Mouse (Mus musculus): ENCODE results near the gene Tas1r1.

The Tas1r1 gene

GRCm38 (mm10) chr4:152038225-152038984, at the start of gene Tas1r1:
Gene Tas1r1, minus strand, starts transcription at chr4:152038568.
- DNase-seq: no peak

- DNase-seq: no peak
These were observed 49.8 kb upstream of the Tas1r1 start for GRCm38 (mm10) chr4:152088133-152088532.

GRCm38 (mm10) chr4:152087211-152088081, 49.1 kb upstream of the Tas1r1 start:
- DNase-seq: no peak

- DNase-seq: peak; percentile 49 to 53
These were observed 48.3 kb upstream of the Tas1r1 start for GRCm38 (mm10) chr4:152086505-152087210.

GRCm38 (mm10) chr4:152084616-152085015, 46.2 kb upstream of the Tas1r1 start:
- no peak for DNase-seq

GRCm38 (mm10) chr4:152083611-152084220, 45.3 kb upstream of the Tas1r1 start:
- no peak for DNase-seq

GRCm38 (mm10) chr4:152079931-152080330, 41.6 kb upstream of the Tas1r1 start:
- no peak for DNase-seq

- DNase-seq: no peak
These were observed 40.9 kb upstream of the Tas1r1 start for GRCm38 (mm10) chr4:152079261-152079660.

- DNase-seq: no peak
These were observed 39.8 kb upstream of the Tas1r1 start for GRCm38 (mm10) chr4:152078105-152078530.

GRCm38 (mm10) chr4:152077191-152077590, 38.8 kb upstream of the Tas1r1 start:
- no peak for DNase-seq

- DNase-seq: no peak
These were observed 36.2 kb upstream of the Tas1r1 start for GRCm38 (mm10) chr4:152074548-152074947.

GRCm38 (mm10) chr4:152073715-152074114, 35.3 kb upstream of the Tas1r1 start:
- no peak for DNase-seq

GRCm38 (mm10) chr4:152072655-152073054, 34.3 kb upstream of the Tas1r1 start:
- no peak for DNase-seq

GRCm38 (mm10) chr4:152072121-152072601, 33.8 kb upstream of the Tas1r1 start, which contains the start of gene Plekhg5:
Gene Plekhg5, plus strand, starts transcription at chr4:152072498.
- no peak for DNase-seq

- no peak for DNase-seq
These were observed 32.4 kb upstream of the Tas1r1 start for GRCm38 (mm10) chr4:152070494-152071396.

GRCm38 (mm10) chr4:152069245-152069644, 30.9 kb upstream of the Tas1r1 start:
- no peak for DNase-seq

- no peak for DNase-seq
These were observed 29.9 kb upstream of the Tas1r1 start for GRCm38 (mm10) chr4:152068166-152068724.

GRCm38 (mm10) chr4:152067280-152067679, 28.9 kb upstream of the Tas1r1 start:
- DNase-seq: no peak

- DNase-seq: no peak
These were observed 24.2 kb upstream of the Tas1r1 start for GRCm38 (mm10) chr4:152062390-152063110.

- DNase-seq: no peak
These were observed 6.2 kb upstream of the Tas1r1 start for GRCm38 (mm10) chr4:152044609-152045008.
